Mouse (Mus musculus): ENCODE measurements around the gene Wif1.

The Wif1 gene

DNA sequence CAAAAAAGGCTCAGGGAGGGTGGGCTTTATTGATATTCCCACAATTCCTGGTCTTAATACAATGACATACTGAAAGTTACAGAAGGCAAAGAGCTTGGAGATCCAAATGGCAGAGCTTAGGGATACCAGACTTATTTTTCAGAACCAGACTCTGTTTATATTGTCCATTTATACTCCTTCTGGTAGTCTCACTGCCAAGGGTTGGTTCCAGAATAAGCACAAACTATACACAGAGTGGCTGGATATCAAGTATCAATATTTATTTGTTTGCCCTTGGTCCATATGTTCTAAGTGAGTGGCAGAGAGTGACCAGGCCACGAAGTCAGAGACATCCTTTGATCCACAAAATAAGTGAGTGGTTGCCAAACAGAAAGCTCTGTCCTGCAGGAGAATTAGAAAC, 34.2 kb downstream of the Wif1 start:
- no peak for DNase-seq (ENCODE audit: low read depth, low spot score)

DNA sequence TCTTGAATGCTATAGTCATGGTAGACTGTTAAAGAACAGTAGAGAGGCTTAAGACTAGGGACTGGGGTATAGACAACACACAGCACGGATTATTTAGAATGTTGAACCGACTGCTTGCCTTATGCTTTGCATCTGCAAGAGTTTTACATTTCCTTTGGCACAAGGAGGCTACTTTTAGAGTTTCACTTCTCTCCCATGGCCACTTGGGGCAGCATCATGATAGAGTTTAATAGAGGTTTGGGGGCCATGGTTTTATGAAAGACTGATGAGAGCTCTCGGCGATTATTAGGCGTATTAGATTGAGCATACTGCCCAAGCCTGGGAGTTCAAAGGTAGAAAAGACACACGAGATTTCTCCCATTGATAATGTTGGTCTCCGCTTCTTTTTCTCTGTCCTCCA, 37.0 kb downstream of the Wif1 start:
- DNase-seq (ENCODE audit: low read depth, low spot score): no peak

DNA sequence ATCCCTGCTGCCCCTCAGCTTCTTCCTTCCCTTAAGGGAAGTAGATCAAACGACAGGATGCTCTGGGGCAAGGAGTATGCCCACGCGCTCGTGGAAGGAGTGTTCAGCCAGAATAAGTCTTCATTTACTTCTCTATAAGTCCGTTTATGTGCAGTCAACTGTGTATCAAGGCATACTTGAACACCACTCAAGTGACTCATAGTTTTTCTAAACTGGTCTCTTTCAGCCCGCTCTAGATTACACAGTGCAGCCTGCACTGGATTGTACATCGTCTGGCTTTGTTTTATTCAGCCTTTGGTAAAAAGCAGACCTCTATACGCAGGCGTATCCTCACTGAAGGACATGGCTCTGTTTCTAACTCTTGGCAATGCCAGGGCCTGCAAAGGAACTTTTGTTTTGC, 46.7 kb downstream of the Wif1 start:
- no peak for DNase-seq (ENCODE audit: low read depth, low spot score)

DNA sequence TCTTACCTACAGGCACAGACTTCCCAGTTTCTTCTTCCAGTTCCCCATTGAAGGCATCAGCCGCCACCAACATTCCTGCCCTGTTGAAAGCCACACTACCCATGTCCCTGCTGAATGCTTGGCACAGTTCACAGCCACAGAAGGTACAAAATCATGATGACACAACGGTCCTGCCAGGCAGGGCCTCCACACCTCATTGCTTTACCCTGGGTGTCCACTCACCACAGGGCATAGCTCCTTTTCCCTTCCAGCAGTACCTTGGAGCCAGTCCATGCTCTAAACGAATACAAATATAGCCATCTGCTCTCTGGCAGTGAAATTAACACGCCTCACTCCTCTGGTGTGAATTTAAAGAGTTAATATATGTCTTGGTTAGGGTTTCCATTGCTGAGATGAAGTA, 49.1 kb downstream of the Wif1 start:
- no peak for DNase-seq (ENCODE audit: low read depth, low spot score)

DNA sequence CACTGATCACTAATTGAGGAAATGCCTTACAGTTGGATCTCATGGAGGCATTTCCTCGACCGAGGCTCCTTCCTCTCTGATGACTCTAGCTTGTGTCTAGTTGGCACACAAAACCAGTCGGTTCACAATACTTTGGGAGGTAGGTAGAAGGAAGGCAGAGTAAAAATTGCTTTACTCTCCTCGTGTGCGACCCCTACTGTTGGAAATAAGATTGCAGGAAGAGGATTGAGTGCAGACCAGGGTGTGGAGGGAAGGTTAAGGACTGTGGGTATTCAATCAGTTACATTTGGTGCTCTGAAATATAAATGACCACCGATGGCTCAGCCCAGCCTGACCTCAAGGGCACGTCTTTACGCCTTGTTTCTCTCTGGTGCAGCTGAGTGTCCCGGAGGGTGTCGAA, 49.8 kb downstream of the Wif1 start:
- no peak for DNase-seq (ENCODE audit: low read depth, low spot score)

DNA sequence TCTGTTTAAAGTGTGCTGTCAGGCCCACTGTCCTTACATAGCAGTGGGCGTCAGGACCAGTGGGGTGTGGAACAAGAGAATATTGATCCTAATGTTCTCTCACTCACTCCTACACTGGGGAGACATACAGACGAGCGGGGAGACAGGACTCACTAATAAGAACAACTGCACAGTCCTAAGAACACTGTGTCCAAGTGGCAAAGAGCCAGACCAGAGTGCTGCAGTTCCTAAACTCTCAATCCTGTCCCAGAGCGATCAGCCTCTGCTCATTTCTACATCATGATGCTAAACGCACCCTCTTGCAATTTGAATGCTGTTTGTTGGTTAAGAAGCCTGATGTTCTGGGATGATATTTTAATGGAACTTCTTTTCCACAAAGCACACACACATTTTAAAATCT, 54.9 kb downstream of the Wif1 start:
- DNase-seq (ENCODE audit: low read depth, low spot score): no peak

DNA sequence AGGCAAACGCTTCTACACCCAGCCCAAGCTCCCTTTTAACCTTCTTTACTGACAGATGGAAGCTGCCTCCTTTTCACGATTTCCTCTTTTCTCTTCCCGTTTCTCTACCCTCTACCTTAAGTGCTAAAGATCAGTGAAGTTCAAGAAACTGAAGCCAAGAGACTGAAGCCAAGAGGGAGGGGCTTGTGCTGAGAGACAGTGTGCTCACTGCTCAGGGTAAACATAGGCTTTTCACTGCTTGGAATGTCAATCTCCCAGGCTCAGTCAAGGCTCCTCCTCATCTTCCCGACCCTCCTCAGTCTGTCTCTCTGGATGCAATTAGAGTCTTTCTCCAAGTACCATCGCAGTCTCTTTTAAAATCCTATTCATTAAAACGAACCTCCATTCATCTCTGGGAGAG, 55.6 kb downstream of the Wif1 start:
- DNase-seq (ENCODE audit: low read depth, low spot score): no peak

DNA sequence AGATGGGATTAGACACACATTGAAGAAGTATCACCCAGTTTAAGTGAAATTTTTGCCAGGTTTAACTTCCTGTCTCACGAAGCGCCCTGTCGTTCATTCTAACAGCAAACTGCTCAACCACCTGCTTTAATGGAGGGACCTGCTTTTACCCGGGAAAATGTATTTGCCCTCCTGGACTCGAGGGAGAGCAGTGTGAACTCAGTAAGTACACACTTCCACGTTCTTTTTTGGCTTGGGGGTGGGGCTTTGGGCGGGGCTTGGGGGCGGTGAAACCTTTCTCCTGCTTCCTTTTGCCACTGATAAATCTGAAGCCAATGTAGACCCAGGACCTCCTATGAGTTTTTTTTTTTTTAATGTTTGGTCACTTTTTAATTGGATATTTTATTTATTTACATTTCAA, 56.2 kb downstream of the Wif1 start:
- no peak for DNase-seq (ENCODE audit: low read depth, low spot score)

DNA sequence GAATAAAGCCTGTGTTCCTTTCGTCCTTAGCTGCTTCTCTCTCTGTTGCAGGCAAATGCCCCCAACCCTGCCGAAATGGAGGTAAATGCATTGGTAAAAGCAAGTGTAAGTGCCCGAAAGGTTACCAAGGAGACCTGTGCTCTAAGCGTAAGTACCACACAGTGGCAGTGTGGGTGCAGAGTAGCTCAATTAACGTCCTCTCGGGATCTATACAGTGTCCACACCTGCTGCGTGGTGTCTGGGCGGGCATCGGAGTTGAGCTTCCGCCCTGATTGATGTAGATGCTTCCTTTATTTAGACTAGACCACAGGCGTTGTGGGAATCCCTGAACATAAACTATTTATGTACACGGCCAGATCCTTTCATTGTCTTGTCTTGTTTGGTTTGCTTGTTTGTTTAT, 62.2 kb downstream of the Wif1 start:
- DNase-seq (ENCODE audit: low read depth, low spot score): no peak

DNA sequence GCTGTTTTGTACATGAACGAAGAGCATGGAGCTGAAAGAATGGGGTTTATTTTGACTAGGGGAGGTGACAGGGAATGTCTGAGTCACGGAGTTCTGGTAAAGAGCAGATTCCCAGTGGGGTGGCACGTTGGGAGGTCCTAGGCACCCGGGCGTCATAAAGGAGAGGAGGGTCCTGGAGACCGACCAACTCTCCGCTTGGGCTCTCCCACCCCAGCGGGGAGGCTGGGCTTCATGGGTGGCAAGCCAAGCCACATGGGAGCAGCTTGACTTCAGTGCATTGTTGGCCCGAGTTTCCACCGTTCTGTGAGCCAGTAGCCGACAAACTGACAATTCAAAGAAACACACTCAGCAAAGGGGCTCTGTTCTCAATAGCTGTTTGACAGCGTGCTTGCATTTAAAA, 64.5 kb downstream of the Wif1 start:
- no peak for DNase-seq (ENCODE audit: low read depth, low spot score)

DNA sequence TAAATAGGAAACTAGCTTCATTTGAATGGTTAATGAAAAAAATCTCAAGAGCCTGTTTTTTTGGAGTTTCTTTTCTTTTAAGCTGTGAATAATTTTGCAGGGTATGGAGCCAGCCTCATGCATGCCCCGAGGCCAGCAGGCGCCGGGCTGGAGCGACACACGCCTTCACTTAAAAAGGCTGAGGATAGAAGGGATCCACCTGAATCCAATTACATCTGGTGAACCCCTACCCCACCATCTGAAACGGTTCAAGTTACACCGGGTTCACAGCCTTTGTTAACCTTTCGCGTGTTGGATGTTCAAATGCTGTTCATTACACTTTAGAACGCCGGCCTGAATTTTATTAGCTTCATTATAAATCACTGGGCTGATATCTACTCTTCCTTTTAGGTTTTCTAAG, 65.9 kb downstream of the Wif1 start:
- peak; percentile 72 for DNase-seq (ENCODE audit: low read depth, low spot score)

DNA sequence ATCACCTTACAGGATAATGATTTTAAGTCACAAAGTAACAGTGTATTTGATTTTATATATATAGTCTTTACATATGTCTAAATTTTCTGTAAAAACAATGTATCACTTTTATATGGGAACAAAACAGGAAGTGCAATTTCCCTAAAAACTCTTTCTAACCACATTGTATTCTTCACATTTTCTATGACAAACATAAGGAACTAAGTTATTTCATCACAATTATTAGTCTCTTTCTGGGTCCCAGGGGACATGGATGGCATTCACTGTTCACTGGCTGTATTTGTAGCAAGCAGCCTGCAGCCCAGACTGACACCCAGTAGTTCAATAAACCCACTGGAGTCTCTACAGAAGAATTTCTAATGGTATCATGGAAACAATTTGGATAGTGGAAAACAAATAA, 82.4 kb downstream of the Wif1 start:
- no peak for DNase-seq (ENCODE audit: low read depth, low spot score)

DNA sequence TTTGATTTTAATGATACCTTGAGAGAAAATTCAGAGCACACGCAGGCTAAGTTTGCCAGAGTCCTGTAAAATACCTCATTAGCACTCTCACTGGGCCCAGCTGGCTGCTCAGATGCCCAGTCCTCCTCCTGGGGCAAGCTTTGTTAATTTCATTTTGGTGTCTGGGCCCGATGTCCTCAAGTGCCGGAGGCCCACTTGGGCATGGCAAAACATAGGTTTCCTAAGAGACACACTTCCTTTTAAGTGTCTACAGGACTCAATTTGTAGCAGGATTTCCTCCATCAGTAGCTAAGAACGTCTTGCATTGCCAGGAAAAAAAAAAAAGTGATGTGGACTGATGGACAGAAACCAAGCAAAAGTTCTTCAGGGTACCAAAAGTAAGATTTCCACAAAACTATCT, 82.9 kb downstream of the Wif1 start:
- no peak for DNase-seq (ENCODE audit: low read depth, low spot score)

DNA sequence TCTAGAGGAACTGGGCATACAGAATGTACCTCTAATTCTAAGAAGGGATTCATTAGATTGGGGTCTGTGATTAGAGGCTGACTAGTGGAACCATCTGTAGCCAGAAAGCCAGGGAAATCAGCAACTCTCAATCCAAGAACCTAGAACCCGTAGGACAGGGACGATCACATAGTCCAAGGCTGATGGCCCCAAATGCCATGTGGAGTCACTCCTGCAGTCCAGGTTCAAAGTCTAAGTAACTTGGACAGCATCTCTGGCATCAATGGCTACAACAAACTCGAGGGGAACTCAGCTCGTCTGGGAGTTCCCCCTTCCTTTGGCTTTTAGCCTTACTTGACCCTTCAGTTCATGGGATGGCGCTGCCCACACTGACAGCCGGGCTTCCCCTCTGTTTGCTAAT, 87.0 kb downstream of the Wif1 start:
- DNase-seq (ENCODE audit: low read depth, low spot score): no peak

DNA sequence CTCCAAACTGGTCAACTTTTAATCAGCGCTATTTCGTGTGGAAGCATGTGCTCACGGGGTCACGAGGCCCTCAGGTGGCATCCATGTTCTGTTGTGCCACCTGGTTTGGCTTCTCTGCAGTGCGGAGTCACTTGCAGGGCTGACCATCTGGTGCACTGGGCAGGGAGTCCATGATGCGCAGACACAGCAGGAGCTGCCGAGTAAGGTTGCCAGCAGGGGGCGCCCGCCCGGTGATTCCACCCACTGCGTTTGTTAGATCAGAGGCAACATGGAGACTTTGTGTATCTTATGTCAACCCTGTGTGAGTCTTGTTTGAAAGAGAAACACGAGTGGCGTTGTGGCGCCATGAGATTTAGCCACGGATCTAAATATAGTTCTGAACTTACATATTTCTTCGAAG, 90.7 kb downstream of the Wif1 start:
- no peak for DNase-seq (ENCODE audit: low read depth, low spot score)

DNA sequence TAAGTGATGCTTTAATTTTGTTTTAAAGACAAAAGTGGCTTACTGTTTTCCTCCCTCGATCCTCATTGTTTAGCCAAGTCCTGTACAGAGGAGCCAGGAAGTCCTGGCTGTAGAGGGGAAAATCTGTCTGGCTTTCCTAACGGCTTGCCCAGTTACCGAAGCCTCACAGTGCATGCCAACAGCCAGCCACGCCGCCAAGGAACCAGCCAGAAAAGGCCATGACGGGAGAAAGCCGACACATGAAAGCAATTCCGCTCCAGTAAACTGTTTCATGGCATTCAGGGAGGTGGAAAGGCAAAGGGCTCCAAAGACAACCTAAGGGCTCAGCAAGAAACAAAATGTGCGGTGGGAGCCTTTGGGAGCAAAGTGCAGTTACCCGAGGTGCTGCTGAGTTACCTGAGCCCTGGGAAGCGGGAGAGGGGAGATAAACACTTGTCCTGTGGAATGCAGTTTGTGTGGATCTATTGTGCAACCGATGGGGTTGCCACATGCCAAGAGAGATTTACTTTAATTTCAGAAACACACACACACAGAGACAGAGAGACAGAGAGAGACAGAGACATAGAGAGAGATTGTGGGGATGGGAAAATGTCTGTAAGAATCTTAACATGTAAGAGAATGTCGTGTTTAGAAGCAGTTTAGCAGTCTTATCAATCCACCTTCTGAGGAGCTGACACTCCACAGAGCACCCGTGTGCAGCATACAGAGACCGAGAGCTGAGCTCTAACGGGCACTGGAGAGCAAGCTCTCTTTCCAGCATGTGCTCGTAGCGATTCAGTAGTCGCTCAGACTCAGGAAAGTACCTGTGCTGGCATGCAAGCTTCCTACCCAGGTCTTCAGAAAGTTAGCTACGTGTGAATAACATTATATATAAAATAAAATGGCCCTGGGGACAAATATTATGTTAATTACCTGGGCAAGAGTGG, 95.5 kb downstream of the Wif1 start:
- DNase-seq (ENCODE audit: low read depth, low spot score): no peak
